Mouse (Mus musculus): ENCODE measurements around the gene Jun. TPM values are rescaled to one million over a fixed set of nuclear protein-coding genes. Genes with fewer than 3 reads are reported as not detected.

Gene Jun
- 15.4 TPM for polyA plus RNA-seq (2017; shearing (Covaris generic))

DNA sequence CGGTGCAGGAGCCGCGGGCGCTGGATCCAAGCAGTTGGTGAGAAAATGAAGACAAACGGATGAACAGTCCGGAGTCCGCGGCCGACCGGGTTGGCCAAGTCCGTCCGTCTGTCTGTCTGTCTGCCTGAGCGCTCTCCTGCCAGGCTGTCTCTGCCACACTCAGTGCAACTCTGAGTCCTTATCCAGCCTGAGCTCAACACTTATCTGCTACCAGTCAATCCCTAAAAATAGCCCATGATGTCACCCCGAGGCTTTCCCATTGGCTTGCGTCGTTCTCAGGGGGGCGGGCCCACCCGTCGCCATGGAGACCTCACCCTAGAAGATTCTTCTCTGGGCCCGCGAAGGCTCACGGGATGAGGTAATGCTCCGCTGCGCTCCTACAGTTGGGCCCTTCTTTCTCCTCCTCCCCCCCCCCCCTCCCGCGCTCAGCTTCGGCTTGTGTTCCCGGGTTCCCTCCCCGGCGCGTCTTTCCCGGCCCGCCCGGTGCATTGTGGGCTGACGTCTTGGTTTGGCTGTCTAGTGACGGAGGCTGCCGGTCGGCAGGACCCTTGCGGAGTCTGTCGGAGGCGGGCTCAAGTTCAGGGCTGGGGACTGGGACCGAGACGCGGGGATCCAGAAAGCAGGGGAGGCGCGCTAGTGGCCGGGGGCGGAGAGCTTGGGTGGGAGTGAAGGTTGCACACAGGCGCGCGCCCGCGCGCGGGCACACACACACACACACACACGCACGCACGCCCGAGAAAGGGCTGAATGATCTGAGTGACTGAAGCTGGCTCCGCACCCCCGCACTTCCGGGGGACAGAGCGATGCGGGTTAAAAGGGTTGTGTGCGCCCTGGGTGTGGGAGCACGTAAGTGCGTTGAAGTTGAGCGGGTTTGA lies at the start of gene Jun:
Jun (minus strand) TSS at position 198 of the 875 bp plus-strand sequence.

Other genes with a start within 250 kb of the Jun start
- not detected for gene Eqtn, start 123.4 kb downstream of the Jun start, polyA plus RNA-seq (2017; shearing (Covaris generic))
- 74.0 TPM for gene Mysm1, start 73.1 kb downstream of the Jun start, polyA plus RNA-seq (2017; shearing (Covaris generic))

Data from inflammation-experienced regulatory T-cells, adult 16 weeks (primary cell).